Mouse (Mus musculus): Measurements from ENCODE around the gene Yars2. TPM values are rescaled to one million over a fixed set of nuclear protein-coding genes. Genes with fewer than 3 reads are reported as not detected.

The Yars2 gene
- polyA plus RNA-seq, 1 experiment = 13.1 TPM

GRCm38 (mm10) chr16:16261481-16261880 lies 41.3 kb upstream of the Yars2 start:
- no peaks in the 10 kb centered on the region for H3K27me3 ChIP-seq (ENCODE audit: control insufficient read depth, insufficient read depth, low read length)
- no peaks in the 10 kb centered on the region for H3K36me3 ChIP-seq (ENCODE audit: control insufficient read depth, insufficient read depth, low read length)
- DNase-seq (ENCODE audit: low read depth in 1 of 2, low spot score in 2 of 2) = no peak
- TF ChIP-seq POLR2A (IDR thresholded peaks at IDR 0.05; ENCODE audit: low read depth, low read length) (no peak), CTCF (IDR thresholded peaks at IDR 0.05; ENCODE audit: extremely low read depth, insufficient read depth, insufficient read length, insufficient replicate concordance) (no peak)
- 92% methylated on average over 6 of the region's 6 CpGs for WGBS
- no peaks in the 10 kb centered on the region for H3K4me1 ChIP-seq (ENCODE audit: control insufficient read depth, insufficient read depth, insufficient read length)
- no peak overlapping the region for H3K27ac ChIP-seq (ENCODE audit: insufficient read depth, low read length)
- no peak overlapping the region for H3K4me3 ChIP-seq (ENCODE audit: extremely low read depth, insufficient read depth, insufficient read length)

GRCm38 (mm10) chr16:16262436-16262835 lies 40.3 kb upstream of the Yars2 start:
- Histone ChIP-seq H3K4me3 (ENCODE audit: extremely low read depth, insufficient read depth, insufficient read length) (no peak overlapping the region), H3K27me3 (ENCODE audit: control insufficient read depth, insufficient read depth, low read length) (no peaks in the 10 kb centered on the region), H3K4me1 (ENCODE audit: control insufficient read depth, insufficient read depth, insufficient read length) (no peaks in the 10 kb centered on the region), H3K36me3 (ENCODE audit: control insufficient read depth, insufficient read depth, low read length) (no peaks in the 10 kb centered on the region), H3K27ac (ENCODE audit: insufficient read depth, low read length) (no peak overlapping the region)
- 93% methylated on average over 3 of the region's 3 CpGs for WGBS
- no peak for TF ChIP-seq CTCF (IDR thresholded peaks at IDR 0.05; ENCODE audit: extremely low read depth, insufficient read depth, insufficient read length, insufficient replicate concordance)
- no peak for TF ChIP-seq POLR2A (IDR thresholded peaks at IDR 0.05; ENCODE audit: low read depth, low read length)
- DNase-seq (ENCODE audit: low read depth in 1 of 2, low spot score in 2 of 2) = no peak

- DNase-seq (ENCODE audit: low read depth in 1 of 2, low spot score in 2 of 2) = no peak
- H3K4me1 ChIP-seq (ENCODE audit: control insufficient read depth, insufficient read depth, insufficient read length) = no peaks in the 10 kb centered on the region
- no peaks in the 10 kb centered on the region for H3K27me3 ChIP-seq (ENCODE audit: control insufficient read depth, insufficient read depth, low read length)
- H3K36me3 ChIP-seq (ENCODE audit: control insufficient read depth, insufficient read depth, low read length) = no peaks in the 10 kb centered on the region
- WGBS = 64% methylated on average over 3 of the region's 3 CpGs
- TF ChIP-seq POLR2A (IDR thresholded peaks at IDR 0.05; ENCODE audit: low read depth, low read length) (no peak), CTCF (IDR thresholded peaks at IDR 0.05; ENCODE audit: extremely low read depth, insufficient read depth, insufficient read length, insufficient replicate concordance) (no peak)
- H3K4me3 ChIP-seq (ENCODE audit: extremely low read depth, insufficient read depth, insufficient read length) = no peak overlapping the region
- no peak overlapping the region for H3K27ac ChIP-seq (ENCODE audit: insufficient read depth, low read length)
Measured at GRCm38 (mm10) chr16:16272978-16273377, 29.8 kb upstream of the Yars2 start.

- Histone ChIP-seq H3K27ac (ENCODE audit: insufficient read depth, low read length) (no peak overlapping the region), H3K27me3 (ENCODE audit: control insufficient read depth, insufficient read depth, low read length) (no peaks in the 10 kb centered on the region), H3K4me3 (ENCODE audit: extremely low read depth, insufficient read depth, insufficient read length) (no peak overlapping the region), H3K36me3 (ENCODE audit: control insufficient read depth, insufficient read depth, low read length) (no peaks in the 10 kb centered on the region), H3K4me1 (ENCODE audit: control insufficient read depth, insufficient read depth, insufficient read length) (no peaks in the 10 kb centered on the region)
- TF ChIP-seq POLR2A (IDR thresholded peaks at IDR 0.05; ENCODE audit: low read depth, low read length) (no peak), CTCF (IDR thresholded peaks at IDR 0.05; ENCODE audit: extremely low read depth, insufficient read depth, insufficient read length, insufficient replicate concordance) (no peak)
- DNase-seq (ENCODE audit: low read depth in 1 of 2, low spot score in 2 of 2) = no peak
- 85% methylated on average over 6 of the region's 6 CpGs for WGBS
Measured at GRCm38 (mm10) chr16:16273752-16274151, 29.0 kb upstream of the Yars2 start.

- H3K36me3 ChIP-seq (ENCODE audit: control insufficient read depth, insufficient read depth, low read length) = peaks cover 10% of the 10 kb centered on the region
- no peak for TF ChIP-seq CTCF (IDR thresholded peaks at IDR 0.05; ENCODE audit: extremely low read depth, insufficient read depth, insufficient read length, insufficient replicate concordance)
- TF ChIP-seq POLR2A (IDR thresholded peaks at IDR 0.05; ENCODE audit: low read depth, low read length) = no peak
- WGBS = under 1% methylated on average over 61 of the region's 61 CpGs
- peak in 1 of 2 experiments; percentile 22 for DNase-seq (ENCODE audit: low read depth in 1 of 2, low spot score in 2 of 2)
- H3K4me3 ChIP-seq (ENCODE audit: extremely low read depth, insufficient read depth, insufficient read length) = peak overlapping the region; percentile 92
- peak overlapping the region; percentile 44; the same call in 1 of the 2 replicates for H3K27ac ChIP-seq (ENCODE audit: insufficient read depth, low read length)
- peaks cover 5% of the 10 kb centered on the region for H3K4me1 ChIP-seq (ENCODE audit: control insufficient read depth, insufficient read depth, insufficient read length)
- H3K27me3 ChIP-seq (ENCODE audit: control insufficient read depth, insufficient read depth, low read length) = no peaks in the 10 kb centered on the region
Measured at GRCm38 (mm10) chr16:16303138-16303827, 518 bp downstream of the Yars2 start.

- H3K4me3 ChIP-seq (ENCODE audit: extremely low read depth, insufficient read depth, insufficient read length) = no peak overlapping the region; the same call in 1 of the 2 replicates
Measured at GRCm38 (mm10) chr16:16303888-16304287, 1.1 kb downstream of the Yars2 start.

GRCm38 (mm10) chr16:16311319-16311718 lies 8.6 kb downstream of the Yars2 start:
- H3K27me3 ChIP-seq (ENCODE audit: control insufficient read depth, insufficient read depth, low read length) = no peaks in the 10 kb centered on the region
- peaks cover 22% of the 10 kb centered on the region for H3K36me3 ChIP-seq (ENCODE audit: control insufficient read depth, insufficient read depth, low read length)
- WGBS = 93% methylated on average over 5 of the region's 5 CpGs
- no peaks in the 10 kb centered on the region for H3K4me1 ChIP-seq (ENCODE audit: control insufficient read depth, insufficient read depth, insufficient read length)
- no peak overlapping the region for H3K27ac ChIP-seq (ENCODE audit: insufficient read depth, low read length)
- DNase-seq (ENCODE audit: low read depth in 1 of 2, low spot score in 2 of 2) = no peak
- H3K4me3 ChIP-seq (ENCODE audit: extremely low read depth, insufficient read depth, insufficient read length) = no peak overlapping the region
- TF ChIP-seq CTCF (IDR thresholded peaks at IDR 0.05; ENCODE audit: extremely low read depth, insufficient read depth, insufficient read length, insufficient replicate concordance) (no peak), POLR2A (IDR thresholded peaks at IDR 0.05; ENCODE audit: low read depth, low read length) (no peak)

More at GRCm38 (mm10) chr16:16303888-16304287, 1.1 kb downstream of the Yars2 start:
- Histone ChIP-seq H3K36me3 (ENCODE audit: control insufficient read depth, insufficient read depth, low read length) (peaks cover 11% of the 10 kb centered on the region), H3K27ac (ENCODE audit: insufficient read depth, low read length) (no peak overlapping the region), H3K27me3 (ENCODE audit: control insufficient read depth, insufficient read depth, low read length) (no peaks in the 10 kb centered on the region), H3K4me1 (ENCODE audit: control insufficient read depth, insufficient read depth, insufficient read length) (peaks cover 5% of the 10 kb centered on the region)
- no peak for DNase-seq (ENCODE audit: low read depth in 1 of 2, low spot score in 2 of 2)
- TF ChIP-seq POLR2A (IDR thresholded peaks at IDR 0.05; ENCODE audit: low read depth, low read length) = no peak
- no peak for TF ChIP-seq CTCF (IDR thresholded peaks at IDR 0.05; ENCODE audit: extremely low read depth, insufficient read depth, insufficient read length, insufficient replicate concordance)
- WGBS = 28% methylated on average over 7 of the region's 7 CpGs

All from spleen, adult 2 months (tissue).